Mouse (Mus musculus) skeletal muscle tissue, adult 2 months (tissue): ENCODE measurements at regions not wholly inside any gene's neighbourhood (a gene's known extent, or its start where the extent isn't known, plus 50 kb on each side); places are given as distances from the start of the nearest gene placed in this dataset.
"Not testable (repeated sequence)": the region's sequence is repeated elsewhere in the genome, so short reads cannot be mapped to it uniquely, and the experiment has no call there.

ENCODE experiments used
- DNase-seq: peaks from one replicate; pipeline ENCODE4 v3.0.0-alpha.2; 2012; ENCODE audit warnings: low read depth, low spot score

DNA sequence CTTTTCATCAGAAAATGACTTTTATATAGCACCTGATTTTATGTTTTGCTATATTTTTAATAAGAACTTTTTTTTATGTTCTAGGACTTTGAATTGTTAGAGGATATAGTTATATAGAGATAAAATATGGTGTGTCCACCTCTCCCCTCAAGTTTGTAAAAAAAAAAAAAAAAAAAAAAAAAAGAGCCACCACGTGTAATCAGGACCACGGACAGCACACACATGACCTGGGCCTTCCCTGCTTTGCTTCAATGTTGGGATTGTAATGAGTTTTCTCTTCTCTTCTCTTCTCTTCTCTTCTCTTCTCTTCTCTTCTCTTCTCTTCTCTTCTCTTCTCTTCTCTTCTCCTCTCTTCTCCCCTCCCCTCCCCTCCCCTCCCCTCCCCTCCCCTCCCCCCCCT is 78.5 kb downstream of the 1700010I14Rik start:
- not testable (repeated sequence) for DNase-seq

DNA sequence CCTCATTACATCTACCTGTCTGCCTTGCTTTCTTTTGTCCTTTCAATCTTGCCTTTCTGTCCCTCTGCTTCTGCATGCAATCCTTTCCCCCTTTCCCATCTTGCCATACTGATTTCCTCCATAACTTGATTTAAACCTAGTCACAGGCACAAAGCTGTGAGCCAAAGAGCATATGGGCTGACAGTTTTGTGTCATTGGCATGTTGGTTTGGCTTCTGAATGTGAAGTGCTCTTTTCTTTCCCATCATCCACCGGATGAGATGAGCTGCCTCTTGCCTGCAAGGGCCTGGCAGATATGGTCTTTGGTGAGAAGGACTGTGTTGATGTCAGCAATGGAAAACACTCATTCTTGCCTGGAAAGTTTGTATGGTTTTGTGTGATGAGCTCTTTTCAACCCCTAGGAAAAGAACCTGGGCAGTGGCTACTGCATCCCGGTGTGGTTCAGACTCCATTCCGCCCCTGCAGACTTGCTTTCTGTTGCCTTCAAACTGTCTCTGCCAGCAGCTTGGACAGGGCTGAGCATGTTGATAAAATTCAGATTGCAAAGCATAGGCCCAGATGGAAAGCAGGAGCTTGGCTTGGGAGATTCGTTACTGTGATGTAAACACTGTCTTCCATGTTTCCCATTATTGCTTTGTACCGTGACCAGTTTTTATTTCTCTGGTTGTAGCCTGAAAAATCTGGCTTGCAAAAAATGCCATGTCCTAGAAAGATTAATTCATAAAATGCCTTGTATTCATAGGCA is 80.9 kb downstream of the 1700010I14Rik start:
- no peak for DNase-seq

DNA sequence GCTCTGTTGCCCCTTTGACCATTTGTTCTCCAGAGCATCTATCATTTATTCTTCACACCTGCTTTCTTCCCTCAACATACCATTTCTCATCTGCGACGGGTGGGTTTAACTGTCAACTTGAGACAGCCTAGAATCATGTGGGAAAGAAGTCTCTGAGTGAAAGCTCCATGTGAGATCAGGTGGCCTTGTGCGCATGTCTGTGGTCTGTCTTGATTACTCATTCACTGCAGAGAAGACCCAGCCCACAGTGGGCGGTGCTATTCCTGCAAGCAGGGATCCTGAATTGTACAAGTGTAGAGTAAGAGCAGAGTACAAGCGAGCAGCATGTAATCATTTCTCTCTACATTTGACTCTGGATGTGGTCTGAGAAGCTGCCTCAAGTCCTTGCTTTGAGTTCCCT is 95.5 kb downstream of the 1700010I14Rik start:
- DNase-seq: no peak

DNA sequence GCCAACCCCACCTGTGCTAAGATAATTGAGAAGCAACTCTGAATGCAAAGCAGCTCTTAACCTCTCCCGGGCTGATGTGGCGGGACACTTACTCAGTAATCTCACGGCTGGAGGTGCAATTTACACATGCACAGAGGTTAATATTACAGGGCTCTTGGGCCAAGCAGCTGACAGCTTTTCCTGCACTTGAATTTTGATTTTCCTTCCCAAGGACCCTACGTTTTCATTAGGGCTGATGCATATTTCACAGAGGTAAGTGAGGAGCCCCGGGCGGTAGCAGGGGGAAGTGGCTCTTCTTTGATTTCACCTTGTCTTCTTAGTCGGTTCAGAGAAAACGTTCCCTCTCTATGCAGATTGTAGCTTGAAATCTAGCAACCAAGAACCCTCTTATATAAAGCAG is 139.7 kb downstream of the 1700010I14Rik start:
- no peak for DNase-seq

DNA sequence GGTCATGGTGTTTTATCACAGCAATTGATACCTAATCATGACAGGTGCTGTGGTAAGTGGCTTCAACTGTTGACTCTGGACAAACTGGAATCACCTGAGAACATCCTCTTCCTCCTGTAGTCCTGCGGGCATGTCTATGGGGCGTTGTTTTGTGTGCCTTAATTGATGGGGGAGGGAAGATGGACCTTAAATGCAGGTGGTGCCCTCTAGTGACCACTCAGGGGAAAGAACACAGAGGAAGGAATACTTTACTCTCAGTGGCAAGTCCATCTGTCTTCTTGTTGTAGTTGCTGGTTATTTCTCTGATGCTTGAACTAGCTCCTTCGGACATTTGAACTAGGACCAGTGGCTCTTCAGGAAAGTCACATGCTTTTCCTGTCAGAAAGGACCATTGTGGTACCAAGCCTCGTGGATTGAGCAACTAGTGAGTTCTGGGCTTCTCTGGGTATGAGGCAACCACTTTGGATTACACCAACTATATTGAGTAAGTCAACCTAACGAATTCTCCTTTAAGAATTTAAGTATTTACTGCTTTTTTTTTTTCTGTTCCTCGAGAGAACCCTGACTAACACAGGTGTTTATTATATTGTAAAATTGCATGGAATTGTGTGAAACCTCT is 157.6 kb downstream of the 1700010I14Rik start:
- DNase-seq: no peak

GRCm38 (mm10) chr17:9150654-9151053 is 162.5 kb downstream of the 1700010I14Rik start:
- no peak for DNase-seq

- no peak for DNase-seq
These were observed 174.0 kb downstream of the 1700010I14Rik start for GRCm38 (mm10) chr17:9162148-9162547.

GRCm38 (mm10) chr17:9162676-9163075 is 174.5 kb downstream of the 1700010I14Rik start:
- DNase-seq: no peak

DNA sequence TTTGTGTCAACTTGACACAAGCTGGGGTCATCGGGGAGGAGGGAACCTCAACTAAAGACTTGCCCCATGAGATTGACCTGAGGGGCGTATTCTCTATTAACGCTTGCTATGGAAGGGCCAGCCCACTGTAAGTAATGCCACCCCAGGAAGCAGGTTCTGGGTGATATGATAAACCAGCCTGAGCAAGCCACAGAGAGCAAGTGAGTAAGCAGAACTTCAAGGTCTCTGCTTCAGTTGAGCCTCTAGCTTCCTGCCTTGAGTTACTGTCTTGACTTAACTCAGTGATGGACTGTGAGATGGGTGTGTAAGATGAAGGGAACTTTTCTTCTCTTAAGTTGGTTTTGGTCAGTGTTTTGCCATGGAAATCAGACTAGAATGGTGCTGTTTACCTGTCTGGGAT is 175.2 kb downstream of the 1700010I14Rik start:
- DNase-seq: no peak

DNA sequence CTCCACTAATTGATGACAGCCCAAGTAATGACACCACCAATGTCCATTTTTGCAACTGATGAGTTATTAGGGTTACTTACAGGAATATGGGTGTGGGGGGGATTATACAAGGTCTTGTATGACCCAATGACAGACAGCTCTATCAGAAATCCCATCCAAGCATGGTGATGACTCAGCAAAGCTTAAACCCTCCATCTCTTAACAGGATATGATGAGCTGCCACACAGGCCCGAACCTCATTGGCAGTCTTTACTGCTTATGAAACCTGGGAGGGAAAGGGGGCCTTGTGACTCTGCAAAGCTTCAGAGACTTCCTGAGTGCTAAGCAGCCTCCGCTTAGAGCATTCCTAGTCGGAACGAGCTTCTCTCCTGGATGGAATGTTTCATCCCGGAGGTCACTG is 176.4 kb downstream of the 1700010I14Rik start:
- no peak for DNase-seq

GRCm38 (mm10) chr17:9167161-9167560 is 179.0 kb downstream of the 1700010I14Rik start:
- no peak for DNase-seq

- no peak for DNase-seq
These were observed 179.6 kb downstream of the 1700010I14Rik start for GRCm38 (mm10) chr17:9167571-9168201.

- peak; percentile 13 for DNase-seq
These were observed 180.3 kb downstream of the 1700010I14Rik start for GRCm38 (mm10) chr17:9168411-9168810.

GRCm38 (mm10) chr17:9169371-9169770 is 181.2 kb downstream of the 1700010I14Rik start:
- DNase-seq: peak; percentile 20

DNA sequence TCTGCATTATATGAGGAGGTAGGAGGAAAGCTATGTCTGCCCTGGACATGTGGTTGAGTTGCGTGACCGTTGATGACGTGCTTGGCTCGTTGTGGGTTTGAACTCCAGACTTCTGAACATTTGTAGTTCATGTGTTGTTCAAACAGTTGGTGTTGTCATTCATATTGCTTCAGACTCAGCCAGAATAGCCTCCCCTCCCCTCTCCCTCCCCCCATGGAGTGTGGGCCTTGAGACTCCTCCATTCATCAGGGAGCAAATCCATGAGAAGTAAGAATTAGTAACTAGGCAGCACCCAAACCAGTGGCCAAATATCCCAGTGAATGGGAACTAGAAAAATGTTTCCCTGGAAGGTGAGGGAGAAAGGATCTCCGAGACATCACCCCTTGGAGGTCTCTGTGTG is 209.0 kb downstream of the 1700010I14Rik start:
- DNase-seq: no peak

- no peak for DNase-seq
These were observed 212.3 kb downstream of the 1700010I14Rik start for GRCm38 (mm10) chr17:9200386-9200785.

GRCm38 (mm10) chr17:9202496-9202895 is 214.4 kb downstream of the 1700010I14Rik start:
- no peak for DNase-seq

GRCm38 (mm10) chr17:9210626-9211025 is 211.2 kb upstream of the Gm17728 start:
- no peak for DNase-seq

DNA sequence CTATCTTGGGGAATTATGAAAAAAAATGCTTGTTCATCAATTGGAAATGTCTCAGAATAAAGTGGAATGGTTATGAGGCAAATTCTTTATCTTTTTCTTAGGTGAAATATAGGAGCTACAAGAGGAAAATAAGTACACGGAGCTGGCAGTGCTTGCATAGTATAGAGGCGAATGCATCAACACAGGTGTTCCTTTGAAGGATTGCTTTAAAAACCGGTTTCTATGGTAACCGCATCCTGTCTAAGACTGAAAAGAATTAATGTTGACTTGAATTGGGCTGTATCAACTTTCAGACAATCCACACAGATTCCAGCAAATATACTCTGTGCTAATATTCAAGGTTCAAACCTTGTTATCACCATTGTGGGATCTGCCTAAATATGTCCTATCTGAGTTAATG is 198.8 kb upstream of the Gm17728 start:
- DNase-seq: no peak

DNA sequence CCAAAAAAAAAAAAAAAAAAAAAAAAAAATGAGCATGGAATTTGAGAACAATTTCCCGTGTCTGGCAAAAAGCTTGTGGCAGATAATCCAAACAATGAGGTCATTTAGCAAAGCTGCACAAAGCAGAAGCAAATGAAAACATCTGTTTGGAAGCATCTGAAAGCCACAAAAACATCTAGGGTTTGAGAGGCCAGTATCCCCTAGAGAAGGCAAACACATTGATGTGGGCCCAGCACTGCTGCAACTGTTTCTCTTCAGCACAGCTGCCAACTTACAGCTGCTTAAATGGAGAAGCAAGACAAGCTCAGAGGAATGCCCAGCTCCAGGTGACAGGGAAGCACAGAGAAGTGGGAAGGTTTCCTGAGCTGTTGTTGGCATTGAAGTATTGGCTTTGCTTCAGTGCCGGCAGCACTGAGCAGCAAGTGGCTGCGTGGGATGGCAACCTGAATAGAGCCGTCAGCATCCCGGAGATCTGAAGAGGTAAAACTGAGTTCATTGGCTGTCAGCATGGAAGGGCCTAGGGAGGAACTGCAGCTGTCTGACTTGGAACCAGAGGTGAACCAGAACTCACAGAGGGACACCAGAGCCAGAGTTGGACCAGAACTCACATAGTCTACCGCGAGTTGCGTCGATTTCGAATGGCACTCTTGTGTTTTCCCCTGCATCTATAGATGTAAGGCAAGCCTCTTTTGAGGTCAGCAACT is 193.8 kb upstream of the Gm17728 start:
- DNase-seq: peak; percentile 68

DNA sequence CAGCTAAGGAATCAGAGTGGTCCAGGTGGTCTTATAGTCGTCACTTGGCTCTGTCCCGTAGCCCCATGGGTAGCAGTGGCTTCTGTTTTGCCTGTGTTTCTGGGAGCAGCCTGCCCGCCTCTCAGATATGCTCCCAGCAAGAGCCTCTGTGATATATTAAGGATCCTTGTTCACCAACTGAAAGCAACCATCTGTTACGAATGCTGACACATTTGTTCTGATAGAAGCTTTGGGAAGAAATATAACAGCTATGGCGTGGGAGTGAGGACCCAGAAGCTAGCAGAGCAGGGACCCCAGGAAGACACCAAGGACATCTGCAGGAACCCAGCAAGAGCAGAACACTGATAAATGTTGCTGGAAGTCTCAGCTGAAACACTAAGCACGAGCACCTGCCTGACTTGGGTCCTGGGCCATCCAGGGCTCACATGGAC is 186.7 kb upstream of the Gm17728 start:
- DNase-seq: no peak

DNA sequence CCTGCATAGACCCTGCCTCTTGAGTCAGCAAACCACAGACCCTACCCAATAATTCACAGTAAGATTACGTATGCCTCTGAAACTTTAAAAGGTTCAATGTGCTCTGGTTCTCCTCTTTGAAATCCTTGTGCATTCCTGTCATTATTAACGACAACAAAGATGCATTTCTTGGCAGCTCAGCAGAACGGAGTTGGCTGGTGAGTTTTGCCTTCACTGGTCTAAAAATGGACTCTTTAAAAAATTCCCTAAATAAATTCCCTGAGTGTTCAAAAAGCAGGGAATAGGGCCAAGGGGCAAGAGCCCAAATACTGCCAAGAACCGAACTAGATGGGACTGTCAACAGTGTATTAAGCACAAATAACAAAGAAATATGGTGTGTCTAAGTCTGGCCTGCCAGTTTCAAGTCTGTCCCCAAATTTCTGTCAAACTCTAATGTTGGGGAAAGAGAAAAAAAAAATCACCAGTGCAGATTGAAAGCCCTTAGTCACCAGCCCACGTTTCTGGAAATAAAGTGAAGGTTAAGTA is 163.2 kb upstream of the Gm17728 start:
- no peak for DNase-seq
